Mouse (Mus musculus): ENCODE measurements around the gene Krtap15.

The Krtap15 gene

GRCm38 (mm10) chr16:88820066-88820465, at the start of gene Krtap15:
TSS of gene Krtap15 (plus strand) at chr16:88820215.
- ChIA-PET POLR2A (interaction anchor here in 1 of 4 experiments (0.6 kb wide), 1 partner anchor 928 kb away, joined by 3 read pairs; no protein-coding TSS in a partner anchor), CTCF (no interaction called here)

GRCm38 (mm10) chr16:88774106-88774505, 45.9 kb upstream of the Krtap15 start, which contains the start of gene 2310057N15Rik:
TSS of gene 2310057N15Rik (minus strand) at chr16:88774206.
- ChIA-PET CTCF (no interaction called here), POLR2A (no interaction called here)

- CTCF ChIA-PET, result no interaction called here
- POLR2A ChIA-PET, result no interaction called here
These were observed 42.4 kb upstream of the Krtap15 start, which contains the start of gene Gm5965 for GRCm38 (mm10) chr16:88777596-88777995. TSS of gene Gm5965 (plus strand) at chr16:88777896.

GRCm38 (mm10) chr16:88786786-88787185, 33.2 kb upstream of the Krtap15 start:
- CTCF ChIA-PET, result no interaction called here
- POLR2A ChIA-PET, result no interaction called here

GRCm38 (mm10) chr16:88811827-88812226, 8.2 kb upstream of the Krtap15 start, which contains the start of gene Gm20741:
TSS of gene Gm20741 (minus strand) at chr16:88812220.
- POLR2A ChIA-PET, result no interaction called here
- CTCF ChIA-PET, result interaction anchor here in 1 of 4 experiments (0.6 kb wide), 1 partner anchor 455 kb away, joined by 5 read pairs; no protein-coding TSS in a partner anchor

- POLR2A ChIA-PET, result no interaction called here
These were observed 3.7 kb downstream of the Krtap15 start for GRCm38 (mm10) chr16:88823736-88824135.

GRCm38 (mm10) chr16:88826095-88826652, 6.2 kb downstream of the Krtap15 start, which contains the start of gene Krtap14:
TSS of gene Krtap14 (minus strand) at chr16:88826145.
- POLR2A ChIA-PET, result interaction anchor here in 1 of 4 experiments (0.6 kb wide), 1 partner anchor 22 kb away, joined by 3 read pairs; no protein-coding TSS in a partner anchor
- CTCF ChIA-PET, result no interaction called here

More at GRCm38 (mm10) chr16:88823736-88824135, 3.7 kb downstream of the Krtap15 start:
- CTCF ChIA-PET, result no interaction called here

GRCm38 (mm10) chr16:88826978-88827377, 7.0 kb downstream of the Krtap15 start:
- CTCF ChIA-PET, result no interaction called here
- POLR2A ChIA-PET, result no interaction called here

GRCm38 (mm10) chr16:88847363-88847762, 27.3 kb downstream of the Krtap15 start:
- ChIA-PET POLR2A (no interaction called here), CTCF (no interaction called here)

- POLR2A ChIA-PET, result interaction anchor here in 1 of 4 experiments (0.7 kb wide), 1 partner anchor 22 kb away, joined by 3 read pairs; the partner anchor contains the start of gene Krtap14
- CTCF ChIA-PET, result no interaction called here
These were observed 28.5 kb downstream of the Krtap15 start for GRCm38 (mm10) chr16:88848558-88848957.

GRCm38 (mm10) chr16:88851450-88851849, 31.4 kb downstream of the Krtap15 start:
- CTCF ChIA-PET, result no interaction called here
- POLR2A ChIA-PET, result interaction anchor here in 1 of 4 experiments (0.7 kb wide), 1 partner anchor 579 kb away, joined by 4 read pairs; no protein-coding TSS in a partner anchor

- CTCF ChIA-PET, result no interaction called here
- POLR2A ChIA-PET, result no interaction called here
These were observed 44.9 kb downstream of the Krtap15 start for GRCm38 (mm10) chr16:88864887-88865407.

GRCm38 (mm10) chr16:88869311-88869710, 49.3 kb downstream of the Krtap15 start, which contains the start of gene Krtap19-1:
TSS of gene Krtap19-1 (minus strand) at chr16:88869411.
- POLR2A ChIA-PET, result no interaction called here
- CTCF ChIA-PET, result no interaction called here

- CTCF ChIA-PET, result no interaction called here
- POLR2A ChIA-PET, result no interaction called here
These were observed 54.2 kb downstream of the Krtap15 start, which contains the start of gene Krtap19-2 for GRCm38 (mm10) chr16:88874169-88874568. TSS of gene Krtap19-2 (minus strand) at chr16:88874269.

- ChIA-PET CTCF (no interaction called here), POLR2A (no interaction called here)
These were observed 57.9 kb downstream of the Krtap15 start, which contains the start of gene Krtap19-3 for GRCm38 (mm10) chr16:88877938-88878337. TSS of gene Krtap19-3 (minus strand) at chr16:88878038.
